Mouse (Mus musculus) regulatory T cell (primary cell): ENCODE results near the gene Best1.

Experiments
- in situ Hi-C: fragments of 300-600 bp; cut with MboI, MseI; formaldehyde crosslinking; loops from one replicate; pipeline ENCODE4 v1.15.1; 2025; ENCODE audit warnings: high pct_unique_total_duplicates

Gene Best1

DNA sequence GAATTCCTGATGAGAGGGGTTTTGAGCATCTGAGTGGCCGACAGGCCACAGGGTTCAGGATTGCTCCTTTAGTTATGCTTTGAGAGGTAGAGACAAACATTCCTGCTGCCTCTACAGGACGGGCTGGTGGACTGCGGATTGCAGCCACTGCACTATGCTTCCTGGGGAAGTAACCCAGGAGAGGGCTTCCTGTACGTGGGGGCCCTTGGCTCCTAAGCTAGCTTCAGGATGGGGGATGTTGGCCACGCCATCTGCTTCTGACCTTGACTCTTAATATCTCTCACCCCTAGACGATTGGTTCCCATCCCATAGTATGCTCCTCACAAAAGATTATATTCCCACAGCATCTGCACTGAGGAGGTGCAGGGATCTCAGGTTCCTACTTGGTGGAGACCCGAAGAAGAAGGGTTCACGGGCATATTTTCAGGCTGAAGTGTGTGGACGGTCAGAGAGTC lies 21.9 kb upstream of the Best1 start:
- in situ Hi-C loops, result no loop called here

DNA sequence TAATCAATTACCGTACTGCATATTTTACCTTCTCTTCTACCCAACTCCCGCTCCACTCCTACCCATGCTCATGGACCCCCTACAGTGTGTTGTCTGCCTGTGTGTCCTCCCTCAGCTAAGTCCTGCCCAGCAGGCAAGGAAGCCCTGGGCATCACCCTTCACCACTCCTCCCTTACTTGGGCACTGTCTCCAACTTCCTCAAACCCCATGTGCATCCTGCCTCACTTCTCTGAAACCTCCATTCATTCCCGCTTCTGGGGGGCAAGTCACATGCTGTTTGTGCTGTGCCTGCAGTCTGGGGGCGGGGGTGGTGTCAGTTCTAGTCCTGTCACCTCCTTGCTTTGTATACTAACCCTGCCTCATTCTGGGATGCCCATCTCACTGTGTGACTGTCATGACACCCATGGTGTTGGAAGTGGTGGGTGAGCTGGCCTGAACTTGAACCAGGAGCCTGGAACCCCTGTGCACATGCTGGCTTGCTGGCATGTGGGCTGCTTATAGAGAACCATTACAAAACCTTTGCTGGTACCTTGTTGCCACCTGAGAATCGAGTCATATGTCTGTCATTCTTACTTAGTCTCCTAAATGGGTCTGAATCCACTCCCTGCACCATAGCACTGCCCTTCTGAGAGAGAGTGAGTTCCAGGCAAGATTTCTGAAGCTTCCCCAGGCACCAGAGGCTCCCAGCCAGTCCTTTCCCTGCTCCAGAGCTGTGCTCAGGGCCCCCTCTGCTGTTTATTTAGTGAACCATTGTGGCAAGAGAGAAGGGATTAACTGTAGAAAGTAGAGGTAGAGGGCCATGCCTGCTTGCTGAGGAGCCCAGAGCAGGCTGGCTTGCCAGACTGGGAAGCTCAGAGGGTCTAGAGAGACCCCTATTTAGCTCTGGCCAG lies 21.2 kb upstream of the Best1 start:
- in situ Hi-C loops, result no loop called here

DNA sequence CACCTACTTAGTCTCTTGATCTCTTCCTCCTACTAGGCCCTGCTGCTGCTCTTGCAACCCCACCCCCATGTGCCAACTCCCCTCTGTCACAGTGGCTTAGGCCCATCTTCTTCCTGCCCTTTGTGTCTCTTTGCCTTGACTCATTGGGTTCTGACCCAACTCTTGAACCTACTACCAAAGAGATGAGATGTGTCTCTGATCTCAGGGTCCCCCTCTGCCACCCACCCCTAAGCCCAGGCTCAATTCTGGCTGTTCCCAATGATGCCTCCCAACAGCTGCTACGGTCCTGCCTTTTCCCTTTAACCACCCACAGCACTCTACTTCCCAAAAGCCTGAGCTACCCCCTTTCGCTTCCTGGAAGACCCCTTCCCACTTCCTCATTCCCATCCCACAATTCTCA lies 20.5 kb upstream of the Best1 start:
- in situ Hi-C loops, result no loop called here

DNA sequence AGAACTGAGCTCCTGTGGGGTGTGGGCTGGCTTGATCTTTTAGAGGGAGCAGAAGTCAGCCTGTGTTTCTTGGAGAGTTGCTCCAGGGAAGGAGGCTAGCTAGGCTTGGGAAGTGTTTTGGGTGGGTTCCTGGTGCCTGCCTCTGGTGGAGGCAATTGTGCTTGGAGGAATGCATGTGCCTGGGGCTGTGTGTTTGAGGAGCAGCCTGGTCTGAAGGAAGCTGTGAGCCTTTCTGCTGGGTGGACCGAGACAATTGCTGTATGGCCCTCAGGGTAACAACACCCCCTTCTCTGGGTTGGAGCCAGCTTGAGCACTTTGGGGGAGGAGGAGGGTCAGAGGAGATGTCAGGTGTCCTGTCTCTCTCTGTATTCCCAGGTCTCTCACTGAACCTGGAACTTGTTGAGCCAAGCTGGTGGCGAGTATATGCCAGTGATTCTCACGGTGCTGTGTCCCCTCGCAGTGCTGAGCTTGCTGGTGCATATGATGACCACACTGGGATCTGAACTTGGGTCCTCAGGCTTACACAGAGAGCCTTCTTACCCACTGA lies 17.9 kb upstream of the Best1 start:
- in situ Hi-C loops, result no loop called here

DNA sequence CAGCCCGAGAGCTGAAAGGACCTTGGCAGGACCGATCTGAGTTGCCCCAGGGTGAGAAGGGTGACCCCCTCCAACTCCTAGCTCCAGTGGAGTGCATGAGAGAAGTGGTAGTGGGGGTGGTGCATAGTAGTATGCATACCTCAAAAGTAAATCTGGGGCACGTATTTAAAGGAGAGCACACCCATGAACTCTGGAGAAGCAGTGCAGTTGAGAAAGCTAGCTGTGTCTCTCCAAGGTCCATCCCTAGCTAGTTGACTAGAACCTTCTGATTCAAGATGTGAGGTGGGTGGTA lies 17.0 kb upstream of the Best1 start:
- in situ Hi-C loops, result no loop called here

DNA sequence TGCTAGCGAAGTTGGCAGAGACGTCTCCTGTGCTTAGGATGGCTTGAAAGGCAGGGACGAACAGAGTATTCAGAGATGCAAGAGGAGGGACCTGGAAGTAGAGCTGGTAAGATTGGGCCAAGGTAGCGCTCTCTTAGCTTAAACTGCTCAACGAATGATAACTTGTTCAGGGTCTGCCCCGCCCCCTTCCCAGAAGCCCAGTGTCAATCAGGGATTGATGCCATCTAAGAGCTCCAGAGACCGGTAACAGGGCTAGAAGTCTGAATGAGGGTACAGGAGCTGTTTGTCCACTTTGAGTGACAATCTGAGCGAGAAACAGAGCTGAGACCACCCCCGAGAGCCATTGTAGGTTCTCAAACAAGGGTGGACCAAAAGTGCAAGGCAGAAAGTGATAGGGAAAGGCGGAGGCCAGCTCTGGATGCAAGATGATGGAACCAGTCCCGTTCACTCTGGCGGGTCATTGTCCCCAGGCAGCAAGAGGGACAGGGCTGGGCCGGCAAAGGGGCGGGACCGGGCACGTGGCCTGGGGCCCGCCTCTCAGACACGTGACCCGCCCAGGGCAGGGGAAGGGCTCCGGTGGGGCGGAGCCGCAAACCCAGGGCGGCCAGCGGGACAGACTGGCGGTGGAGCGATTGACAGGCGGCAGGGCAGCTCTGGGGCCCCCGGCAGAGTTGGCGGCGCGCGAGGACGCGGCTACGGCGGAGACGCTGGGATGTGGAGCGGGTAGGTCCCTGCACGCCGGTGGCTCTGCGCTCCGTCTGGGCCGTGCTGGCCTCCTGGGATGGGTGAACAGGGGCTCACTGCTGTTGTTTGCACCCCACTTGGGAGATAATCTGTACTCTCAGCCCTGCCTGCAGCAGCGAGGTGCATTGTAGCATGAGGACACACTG lies 16.4 kb upstream of the Best1 start:
- in situ Hi-C loops, result no loop called here

DNA sequence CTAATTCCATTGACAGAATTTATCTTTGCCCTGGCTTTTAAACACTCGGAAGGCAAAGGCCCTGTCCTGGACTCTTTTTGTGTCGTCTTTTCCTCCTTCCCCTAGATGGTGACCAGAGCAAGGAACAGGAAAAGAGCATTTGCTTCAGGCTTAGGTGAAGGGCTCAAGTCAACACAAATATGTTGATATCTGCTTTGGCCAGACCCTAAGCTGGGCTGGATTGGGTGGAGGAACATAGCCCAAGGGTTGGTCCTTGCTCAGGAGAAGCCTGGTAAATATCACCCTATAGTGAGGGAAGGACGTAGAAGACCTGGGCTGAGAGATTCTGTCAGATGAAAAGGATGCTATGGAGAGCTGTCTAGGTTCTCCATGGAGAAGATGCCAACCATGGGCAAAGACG lies 14.7 kb upstream of the Best1 start:
- in situ Hi-C loops, result no loop called here

DNA sequence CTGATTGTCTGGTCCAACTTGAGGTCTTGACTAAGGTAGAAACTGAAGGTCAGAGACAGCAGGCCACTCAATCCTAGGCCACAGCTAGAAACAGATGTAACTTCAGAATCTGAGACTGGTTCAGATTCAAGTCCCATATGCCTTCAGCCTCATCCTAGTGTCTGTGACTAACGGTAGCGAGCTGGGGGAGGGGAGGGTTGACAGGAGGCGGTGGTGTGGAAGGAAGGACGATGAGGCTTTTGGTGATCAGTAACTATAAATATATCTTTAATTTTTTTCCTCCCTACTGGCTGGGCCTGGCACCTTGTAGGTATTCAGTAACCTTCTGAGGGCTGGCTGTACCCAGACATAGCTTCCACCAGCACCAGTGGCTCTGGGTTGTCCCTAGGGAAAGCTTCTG lies 14.0 kb upstream of the Best1 start:
- in situ Hi-C loops, result no loop called here

DNA sequence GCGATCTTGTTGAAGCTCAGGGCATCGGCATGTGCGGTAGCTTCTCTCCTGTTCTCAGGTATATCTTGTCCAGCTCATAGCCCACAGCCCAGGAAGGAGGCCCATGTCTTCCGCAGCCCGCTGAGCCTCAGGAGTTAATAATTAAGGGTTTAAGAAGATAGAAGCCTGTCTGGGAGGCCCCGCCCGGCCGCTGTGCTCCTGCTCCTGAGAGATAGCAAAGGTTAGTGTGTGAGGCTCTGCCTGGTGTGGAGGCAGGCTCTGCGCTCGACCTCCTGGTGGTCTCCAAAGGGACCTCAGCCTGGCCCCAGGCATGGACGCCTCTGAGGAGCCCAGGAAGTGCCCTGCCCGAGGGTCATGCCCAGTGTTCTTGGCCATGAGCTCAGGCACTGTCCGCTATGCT lies 13.4 kb upstream of the Best1 start:
- in situ Hi-C loops, result no loop called here

DNA sequence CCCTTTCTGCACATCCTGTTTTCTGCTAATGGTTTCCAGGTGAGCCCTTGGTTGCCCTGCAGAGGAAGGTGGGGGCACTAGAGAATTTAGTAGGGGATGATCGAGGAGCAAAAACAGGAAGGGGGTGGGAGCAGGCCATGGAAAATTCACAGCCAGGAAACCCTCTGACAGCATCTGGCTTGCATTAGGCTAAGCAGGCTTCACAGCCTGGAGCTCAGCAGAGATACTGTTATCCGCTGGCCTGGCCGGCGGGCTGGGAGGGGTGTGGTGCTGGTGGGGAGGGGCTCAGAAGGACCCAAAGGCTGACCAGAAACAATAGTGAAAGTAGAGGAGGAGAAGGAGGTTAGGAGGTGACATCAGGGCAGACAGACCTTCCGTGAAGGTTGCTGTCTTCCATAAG lies 12.5 kb upstream of the Best1 start:
- in situ Hi-C loops, result no loop called here

DNA sequence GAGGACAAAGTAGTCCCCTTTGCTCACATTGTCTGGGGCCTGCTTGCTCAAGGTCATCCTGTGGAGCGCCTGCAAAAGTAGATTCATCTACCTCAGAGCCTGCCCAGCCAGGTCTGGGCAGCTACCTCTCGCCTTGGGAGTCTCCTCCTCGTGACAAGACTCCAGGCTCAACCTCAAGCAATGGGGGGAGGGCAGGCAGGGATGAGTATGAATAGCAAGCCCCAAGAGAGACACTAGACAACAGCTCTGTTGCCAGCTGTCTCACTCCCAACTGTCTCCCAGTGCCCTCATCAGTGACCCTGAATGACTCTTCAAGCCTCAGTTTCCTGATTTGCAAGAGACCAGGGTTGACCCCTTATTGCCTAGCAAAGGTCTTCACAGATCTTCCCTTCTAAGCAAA lies 11.9 kb upstream of the Best1 start:
- in situ Hi-C loops, result no loop called here

DNA sequence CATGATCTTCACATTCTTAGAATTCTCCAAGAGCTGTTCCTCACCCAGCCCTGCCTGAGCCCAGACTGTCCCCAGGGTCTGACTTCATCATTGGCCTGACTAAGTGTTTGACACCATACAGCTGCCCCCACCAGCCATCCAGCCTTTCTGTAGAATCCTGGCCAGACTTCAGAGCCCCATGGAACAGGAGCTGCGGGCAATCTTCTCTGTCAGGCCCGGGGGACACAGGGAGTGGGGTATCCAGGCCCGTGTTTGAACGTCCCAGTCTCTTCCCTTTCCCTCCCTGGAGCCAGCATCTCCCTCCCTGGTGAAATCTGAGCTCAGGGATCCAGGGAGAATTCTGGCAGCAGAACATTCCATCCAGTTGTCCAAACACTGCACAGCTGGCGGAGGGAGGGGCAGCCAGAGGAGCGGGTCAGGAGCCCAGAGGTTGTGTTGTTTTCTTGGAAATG lies 11.4 kb upstream of the Best1 start:
- in situ Hi-C loops, result no loop called here

DNA sequence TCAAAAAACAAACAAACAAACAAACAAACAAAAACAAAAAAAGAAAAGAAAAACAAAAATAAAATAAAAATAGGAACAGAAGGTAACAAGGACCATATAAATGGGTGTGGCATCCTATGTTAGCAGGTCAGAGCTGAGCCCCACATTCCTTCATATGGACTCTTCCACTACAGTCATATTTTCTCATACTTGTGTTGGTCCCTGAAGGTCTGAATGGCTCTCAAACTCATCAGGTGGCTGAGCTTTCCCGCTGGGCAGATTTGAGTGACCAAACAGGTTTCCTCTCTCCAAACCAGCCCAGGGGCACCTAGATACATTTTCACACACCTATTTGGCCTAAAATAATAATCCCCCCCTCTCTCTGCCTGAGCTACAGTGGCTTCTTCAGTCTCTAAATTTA lies 10.0 kb upstream of the Best1 start:
- in situ Hi-C loops, result no loop called here

DNA sequence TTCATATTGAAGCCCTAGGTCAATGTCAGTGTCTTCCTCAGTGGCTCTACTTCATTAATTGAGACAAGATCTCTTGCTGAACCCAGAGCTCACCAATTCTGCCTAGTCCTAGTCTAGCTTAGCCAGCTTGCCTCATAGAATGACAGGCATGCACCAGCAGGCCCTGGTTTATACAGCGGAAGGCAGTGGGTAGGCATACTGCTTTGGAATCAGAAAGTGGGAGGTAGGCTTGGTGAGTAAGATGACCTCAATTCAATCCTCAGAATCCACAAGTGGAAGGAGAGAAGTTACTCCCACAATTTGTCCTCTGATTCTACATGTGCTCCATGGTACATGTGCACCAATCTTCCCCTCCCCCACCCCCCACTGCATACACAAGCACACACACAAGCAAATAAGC lies 2.3 kb upstream of the Best1 start:
- in situ Hi-C loops, result no loop called here

DNA sequence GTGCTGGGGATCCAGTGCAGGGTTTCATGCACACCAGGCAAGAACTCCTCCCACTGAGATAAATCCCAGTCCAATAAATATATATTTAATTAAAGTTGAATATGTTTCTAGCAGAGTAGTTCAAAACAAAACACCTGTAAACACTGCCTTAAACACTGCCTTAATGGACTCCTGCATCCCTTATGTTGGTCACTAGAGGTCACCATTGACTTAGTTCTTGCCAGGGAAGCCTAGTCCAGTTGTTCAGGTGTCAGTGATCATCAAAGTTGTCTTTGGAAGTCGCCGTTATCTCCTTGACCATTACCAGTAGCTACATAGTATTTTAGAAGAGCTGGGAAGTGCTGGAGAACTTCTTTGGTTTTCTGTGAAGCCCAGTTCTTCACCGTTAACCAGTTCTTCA lies 1.1 kb downstream of the Best1 start:
- in situ Hi-C loops, result no loop called here

DNA sequence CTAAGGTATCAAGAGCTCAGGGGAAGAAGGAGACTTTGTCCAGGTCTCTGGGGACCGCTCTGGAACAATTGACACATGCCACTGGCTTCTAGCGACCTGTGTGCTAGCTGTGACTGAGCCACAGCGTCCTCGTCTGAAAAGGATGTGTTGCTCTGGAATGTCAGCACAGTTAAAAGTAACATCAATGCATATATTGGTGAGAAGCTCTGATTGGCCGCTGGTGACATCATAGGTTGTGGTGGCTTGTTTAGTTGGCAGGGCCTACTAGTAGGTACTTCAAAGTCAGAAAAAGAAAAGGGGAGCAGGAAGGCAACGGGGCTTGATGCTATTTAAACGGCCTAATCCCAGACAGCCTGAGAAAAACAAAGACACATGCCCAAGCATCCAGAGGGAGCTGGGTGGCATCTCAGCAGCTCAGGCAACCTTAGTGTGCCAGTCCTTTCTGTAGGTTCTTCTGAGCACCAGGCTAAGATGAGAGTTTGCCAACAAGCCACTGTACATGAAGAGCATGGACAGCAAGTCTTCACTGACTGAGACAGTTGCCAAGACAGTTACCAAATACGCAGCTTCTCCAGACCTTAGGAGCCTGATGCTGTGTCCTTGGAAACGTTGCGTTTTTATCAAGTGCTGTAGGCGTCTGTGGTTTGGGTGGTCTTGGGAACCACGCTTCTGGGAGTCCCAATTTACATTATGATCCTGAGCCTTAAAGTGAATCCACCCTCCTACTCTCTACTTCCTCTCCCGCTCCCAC lies 2.5 kb downstream of the Best1 start:
- in situ Hi-C loops, result loop anchor here (25.0 kb wide), 1 partner anchor 1112 kb away; the partner anchor contains the start of genes 1810009A15Rik, Ganab, Gm49403 and Gm49416

DNA sequence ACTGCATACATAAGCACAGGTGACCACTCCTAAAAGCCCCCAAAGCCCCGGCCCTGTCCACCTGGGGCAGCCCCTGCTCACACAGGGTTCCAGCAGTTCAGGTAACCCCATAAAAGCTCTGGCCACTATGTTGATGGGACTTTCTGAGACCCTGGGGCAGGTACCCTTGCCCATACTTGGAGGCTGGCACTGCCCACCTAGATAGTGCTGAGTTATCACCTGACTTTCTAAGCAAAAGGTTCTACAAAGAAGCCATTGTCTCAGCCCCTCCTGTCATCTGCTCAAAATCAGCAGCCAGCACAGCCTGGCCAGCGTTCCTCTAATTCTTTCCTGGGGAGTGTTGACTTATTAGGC lies 3.4 kb downstream of the Best1 start:
- in situ Hi-C loops, result loop anchor here (25.0 kb wide), 1 partner anchor 1111 kb away; the partner anchor contains the start of genes 1810009A15Rik, Ganab, Gm49403 and Gm49416

DNA sequence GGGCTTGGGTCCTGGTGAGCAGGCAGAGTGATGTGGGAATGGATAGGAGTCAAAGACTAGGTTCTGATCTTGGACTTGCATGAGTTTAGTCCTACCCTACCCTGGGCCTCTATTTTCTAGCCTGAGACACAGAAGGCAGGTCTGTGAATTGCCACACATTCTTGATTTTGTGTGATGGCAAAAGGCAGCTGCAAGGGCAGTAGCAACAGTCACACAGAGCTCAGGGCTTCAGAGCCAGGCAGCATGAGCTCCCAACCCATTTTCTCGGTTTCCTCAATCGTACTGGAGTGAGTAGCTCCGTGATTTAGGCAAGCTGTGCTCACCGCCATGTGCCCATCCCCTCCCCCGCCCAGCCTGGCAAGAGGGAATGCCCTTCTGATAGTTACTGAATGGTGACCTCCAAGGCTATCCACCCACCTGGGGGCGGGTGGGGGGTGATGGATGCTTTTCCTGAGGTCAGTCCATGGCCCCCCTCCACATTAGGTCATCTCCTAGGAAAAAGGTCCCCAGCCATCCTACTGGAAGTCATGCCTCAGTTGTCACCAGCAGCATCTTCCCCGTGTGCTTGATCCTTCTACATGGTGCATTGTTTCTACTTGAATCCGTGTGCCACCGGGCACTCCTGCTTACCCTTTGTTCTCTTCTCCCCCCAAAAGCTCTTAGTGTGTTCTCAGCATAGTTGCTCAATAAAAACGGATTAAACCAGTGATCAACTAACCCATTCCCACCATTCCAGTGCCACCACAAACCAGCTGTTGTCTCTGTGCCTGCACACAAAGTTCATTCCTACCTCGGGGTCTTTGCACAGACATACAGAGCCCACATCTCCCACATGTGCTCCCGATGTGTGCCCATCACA lies 4.0 kb downstream of the Best1 start:
- in situ Hi-C loops, result loop anchor here (25.0 kb wide), 1 partner anchor 1110 kb away; the partner anchor contains the start of genes 1810009A15Rik, Ganab, Gm49403 and Gm49416

DNA sequence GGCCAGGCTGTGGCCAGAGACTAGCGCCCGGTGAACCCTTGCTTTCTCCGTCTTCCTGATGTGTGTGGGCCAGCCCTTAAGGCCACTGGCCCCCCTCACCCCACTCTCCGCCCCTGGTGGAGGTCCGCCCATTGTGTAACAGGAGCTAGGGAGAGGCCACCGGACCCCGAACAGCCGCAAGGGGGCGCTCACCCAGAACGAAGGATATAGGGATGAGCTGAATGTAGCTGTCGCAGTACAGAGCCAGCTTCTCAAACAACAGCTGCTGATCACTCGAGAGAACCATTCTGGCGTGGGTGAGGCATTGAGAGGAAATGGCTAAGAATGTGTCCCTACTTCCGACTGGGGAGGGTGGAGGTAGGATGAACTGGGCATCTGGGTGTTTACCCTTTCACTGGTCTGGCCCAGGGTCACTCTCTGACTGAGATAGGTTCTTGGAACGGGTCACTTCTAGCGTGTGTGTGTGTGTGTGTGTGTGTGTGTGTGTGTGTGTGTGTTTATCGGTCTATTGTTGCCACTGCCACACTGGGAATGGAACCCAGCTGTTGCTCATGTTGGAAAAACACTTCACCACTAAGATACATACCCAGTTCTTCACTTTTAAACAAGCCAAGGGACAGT lies 8.3 kb downstream of the Best1 start:
- in situ Hi-C loops, result loop anchor here (5.0 to 25.0 kb wide), 3 partner anchors 44 to 1106 kb away; partner anchors contain the start of genes 1810009A15Rik, Ganab, Gm49403 and Gm49416
